Mouse (Mus musculus) gastrocnemius, postnatal 10 days (tissue): ENCODE results near the gene Macrod2. TPM values are rescaled to one million over a fixed set of nuclear protein-coding genes. Genes with fewer than 3 reads are reported as not detected.

Experiments used
- DNase-seq: peaks from one replicate; pipeline ENCODE4 v3.0.0; 2021; ENCODE audit warnings: mixed read lengths
- total RNA-seq, 2 experiments: library from RNA; stranded (reverse); gene quantifications; 2 replicates each; pipeline ENCODE4 v1.2.3; 2021

The Macrod2 gene
- total RNA-seq, 2 experiments from 2014 or later = 16.6 to 17.4 TPM

- peak; percentile 8 for DNase-seq
These were observed 1603.8 kb downstream of the Macrod2 start for GRCm38 (mm10) chr2:141998901-141999300.

GRCm38 (mm10) chr2:142024534-142025155 lies 1629.5 kb downstream of the Macrod2 start:
- DNase-seq = no peak

GRCm38 (mm10) chr2:142026721-142027120 lies 1631.6 kb downstream of the Macrod2 start:
- DNase-seq = no peak

- DNase-seq = no peak
These were observed 1635.9 kb downstream of the Macrod2 start for GRCm38 (mm10) chr2:142030756-142031646.

GRCm38 (mm10) chr2:142055576-142055975 lies 1660.5 kb downstream of the Macrod2 start:
- no peak for DNase-seq

- DNase-seq = peak; percentile 3
These were observed 1663.0 kb downstream of the Macrod2 start for GRCm38 (mm10) chr2:142057889-142058750.

GRCm38 (mm10) chr2:142058751-142059090 lies 1663.6 kb downstream of the Macrod2 start:
- DNase-seq = no peak

GRCm38 (mm10) chr2:142108947-142109346 lies 1713.8 kb downstream of the Macrod2 start:
- no peak for DNase-seq

GRCm38 (mm10) chr2:142116623-142117022 lies 1721.5 kb downstream of the Macrod2 start:
- no peak for DNase-seq

- DNase-seq = no peak
These were observed 1733.0 kb downstream of the Macrod2 start for GRCm38 (mm10) chr2:142128109-142128508.

GRCm38 (mm10) chr2:142129166-142129565 lies 1734.1 kb downstream of the Macrod2 start:
- no peak for DNase-seq

GRCm38 (mm10) chr2:142149310-142149709 lies 1754.2 kb downstream of the Macrod2 start:
- no peak for DNase-seq

- no peak for DNase-seq
These were observed 1768.6 kb downstream of the Macrod2 start for GRCm38 (mm10) chr2:142163506-142164275.

- DNase-seq = no peak
These were observed 1774.5 kb downstream of the Macrod2 start for GRCm38 (mm10) chr2:142169649-142170048.

- DNase-seq = no peak
These were observed 1777.6 kb downstream of the Macrod2 start for GRCm38 (mm10) chr2:142172706-142173105.

- DNase-seq = no peak
These were observed 1778.9 kb downstream of the Macrod2 start for GRCm38 (mm10) chr2:142174039-142174438.

GRCm38 (mm10) chr2:142186922-142187321 lies 1791.8 kb downstream of the Macrod2 start:
- DNase-seq = no peak

GRCm38 (mm10) chr2:142187428-142187827 lies 1792.3 kb downstream of the Macrod2 start:
- DNase-seq = no peak

- no peak for DNase-seq
These were observed 1822.3 kb downstream of the Macrod2 start for GRCm38 (mm10) chr2:142217371-142217770.

- DNase-seq = no peak
These were observed 1827.2 kb downstream of the Macrod2 start for GRCm38 (mm10) chr2:142222137-142222921.

- DNase-seq = no peak
These were observed 1827.8 kb downstream of the Macrod2 start for GRCm38 (mm10) chr2:142222926-142223325.
